Mouse (Mus musculus): Measurements from ENCODE around the gene Unc119b. TPM values are rescaled to one million over a fixed set of nuclear protein-coding genes. Genes with fewer than 3 reads are reported as not detected.
A peak's percentile ranks its signal among the peaks of the same experiment; 100 is the strongest.
"Not testable (repeated sequence)": the region's sequence is repeated elsewhere in the genome, so short reads cannot be mapped to it uniquely, and the experiment has no call there.

The Unc119b gene
- total RNA-seq, 2 experiments from 2014 or later = 22.4 to 25.6 TPM

DNA sequence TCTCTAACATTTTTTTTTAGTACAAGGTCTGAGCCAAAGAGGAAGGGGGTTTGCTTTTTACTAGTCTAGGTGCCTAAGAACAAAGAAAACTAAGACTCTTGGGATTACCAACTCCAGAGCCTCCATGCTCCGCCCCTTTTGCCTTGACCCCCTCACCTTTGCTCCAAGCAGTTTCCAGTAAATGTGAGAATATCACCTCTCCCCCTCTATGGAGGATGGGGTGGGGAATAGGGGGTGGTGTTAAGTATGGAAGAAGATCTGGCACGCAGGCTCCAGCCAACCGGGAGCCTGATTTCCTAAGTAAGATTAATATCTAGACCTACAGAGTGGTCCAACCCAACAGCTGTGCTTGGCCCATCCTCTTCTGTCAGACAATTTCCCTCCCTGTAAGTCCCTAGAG lies 6.0 kb upstream of the Unc119b start:
- intact Hi-C loops (cut with DNase I) = no loop called here
- no peak for DNase-seq

DNA sequence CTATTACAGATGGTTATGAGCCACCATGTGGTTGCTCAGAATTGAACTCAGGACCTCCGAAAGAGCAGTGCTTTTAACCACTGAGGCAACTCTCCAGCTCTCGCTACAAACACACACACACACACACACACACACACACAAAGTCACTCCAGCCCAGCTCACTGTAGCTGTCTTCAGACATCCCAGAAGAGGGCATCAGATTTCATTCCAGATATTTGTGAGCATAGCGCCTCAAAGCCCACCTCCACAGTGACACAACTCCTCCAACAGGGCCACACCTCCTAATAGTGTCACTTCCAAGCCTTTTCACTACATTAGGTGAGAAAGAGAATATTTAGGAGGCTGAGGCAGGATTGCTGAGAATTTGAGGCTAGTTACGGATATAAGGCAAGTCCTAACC lies 4.3 kb upstream of the Unc119b start:
- intact Hi-C loops (cut with DNase I) = no loop called here
- no peak for DNase-seq

DNA sequence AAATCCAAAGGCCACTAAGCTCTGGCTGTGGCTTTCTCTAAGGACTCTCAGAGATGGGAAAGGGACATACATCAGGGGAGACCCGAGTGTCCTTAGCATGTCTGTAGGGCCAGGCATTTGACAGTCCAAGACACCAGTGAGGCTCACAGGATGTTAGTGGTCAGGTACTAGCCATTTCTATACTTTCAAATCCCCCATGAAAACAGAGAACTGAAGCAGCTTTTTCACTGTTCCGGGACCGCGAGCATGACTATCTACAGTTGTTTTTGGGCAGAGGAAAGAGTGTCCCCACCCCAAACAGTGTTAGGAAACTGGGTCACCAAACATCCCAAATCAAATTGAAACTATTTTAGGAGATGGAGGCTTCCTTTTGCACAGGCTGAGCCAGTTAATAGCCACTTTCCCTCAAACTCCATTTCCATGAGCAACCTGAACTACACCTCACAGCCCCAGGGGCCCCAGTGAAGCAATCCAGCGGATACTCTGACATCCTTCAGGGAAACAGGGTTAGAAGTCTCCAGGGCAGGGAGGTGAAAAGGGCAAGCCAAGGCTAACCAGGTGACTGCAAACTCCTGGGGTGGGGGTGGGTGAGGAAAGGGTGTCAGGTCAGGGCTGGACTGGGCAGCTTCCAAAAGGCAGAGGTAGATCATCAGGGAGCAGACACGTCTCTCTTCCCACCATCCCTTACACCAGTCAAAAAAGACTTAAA lies 1.3 kb downstream of the Unc119b start:
- DNase-seq = no peak
- intact Hi-C loops (cut with DNase I) = no loop called here

DNA sequence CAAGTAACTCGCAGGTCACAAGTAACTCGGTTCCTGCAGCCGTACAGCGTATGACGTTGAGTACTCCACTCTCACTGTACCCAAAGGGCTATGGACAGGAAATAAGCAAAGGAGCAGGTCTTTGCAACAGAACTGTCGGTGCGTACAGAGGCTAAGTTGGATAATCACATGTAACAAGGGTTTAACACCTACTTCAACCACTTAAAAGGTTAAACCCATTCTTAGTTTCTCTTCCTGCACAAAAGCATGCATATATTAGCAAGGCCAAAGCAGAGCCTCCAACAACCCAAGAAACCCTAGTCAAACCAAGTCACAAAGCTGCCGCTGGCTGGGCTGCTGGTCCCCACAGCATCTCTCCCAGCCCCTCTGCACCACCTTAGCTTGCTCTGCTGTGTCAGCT lies 2.3 kb downstream of the Unc119b start:
- no peak for DNase-seq
- intact Hi-C loops (cut with DNase I) = no loop called here

DNA sequence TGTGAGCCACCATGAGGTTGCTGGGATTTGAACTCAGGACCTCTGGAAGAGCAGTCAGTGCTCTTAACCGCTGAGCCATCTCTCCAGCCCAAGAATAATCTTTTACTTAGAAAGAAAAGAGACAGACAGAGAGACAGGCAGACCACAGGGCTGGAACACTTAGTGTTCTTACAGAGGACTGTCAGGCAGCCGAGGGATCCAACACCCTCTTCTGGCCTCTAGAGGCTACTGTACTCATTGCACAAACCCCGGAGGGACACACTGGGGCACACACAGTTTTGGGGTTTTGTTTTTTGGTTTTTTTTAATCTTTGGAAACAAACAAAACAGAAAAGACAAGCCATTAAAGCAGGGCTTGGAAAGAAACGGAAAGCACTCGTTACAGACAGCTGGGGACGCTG lies 5.4 kb downstream of the Unc119b start:
- no peak for DNase-seq
- intact Hi-C loops (cut with DNase I) = loop anchor here (10.0 kb wide), 1 partner anchor 105 kb away; the partner anchor contains the start of gene Pop5

DNA sequence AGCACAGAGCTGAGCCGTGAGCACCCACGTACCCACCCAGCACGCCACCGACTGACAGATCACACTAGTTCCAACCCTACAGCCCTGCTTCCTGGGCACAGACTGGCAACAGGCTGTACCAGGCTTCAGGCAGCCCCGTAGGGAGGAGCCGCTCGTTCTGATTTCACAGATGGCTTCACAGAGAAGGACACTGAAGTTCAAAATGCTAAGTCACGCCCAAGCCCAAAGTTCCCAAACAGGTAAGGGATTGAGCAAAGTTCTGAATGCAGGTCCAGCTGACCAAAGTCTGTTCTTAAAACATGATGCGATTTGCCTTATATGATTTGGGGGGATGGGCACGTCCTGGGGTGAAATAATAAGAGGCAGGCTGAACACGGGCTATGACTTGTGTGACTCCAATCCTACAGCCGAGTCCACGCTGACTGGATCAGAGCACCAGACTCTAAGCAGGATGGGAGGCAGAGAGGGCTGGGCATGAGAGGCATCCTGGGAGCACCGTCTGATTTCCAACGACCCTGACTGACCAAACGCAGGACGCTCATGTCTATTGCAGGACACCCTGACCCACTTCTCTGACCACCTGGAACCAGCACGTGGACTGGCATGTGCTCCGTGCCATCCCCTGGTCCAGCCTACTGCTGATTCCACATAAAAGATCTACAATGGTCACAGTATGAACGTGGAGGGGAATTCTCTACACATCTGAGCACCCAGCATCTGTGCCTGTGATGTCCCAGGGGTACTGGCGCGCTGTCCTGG lies 7.2 kb downstream of the Unc119b start:
- DNase-seq = no peak
- intact Hi-C loops (cut with DNase I) = loop anchor here (10.0 kb wide), 1 partner anchor 107 kb away; the partner anchor contains the start of gene Pop5

DNA sequence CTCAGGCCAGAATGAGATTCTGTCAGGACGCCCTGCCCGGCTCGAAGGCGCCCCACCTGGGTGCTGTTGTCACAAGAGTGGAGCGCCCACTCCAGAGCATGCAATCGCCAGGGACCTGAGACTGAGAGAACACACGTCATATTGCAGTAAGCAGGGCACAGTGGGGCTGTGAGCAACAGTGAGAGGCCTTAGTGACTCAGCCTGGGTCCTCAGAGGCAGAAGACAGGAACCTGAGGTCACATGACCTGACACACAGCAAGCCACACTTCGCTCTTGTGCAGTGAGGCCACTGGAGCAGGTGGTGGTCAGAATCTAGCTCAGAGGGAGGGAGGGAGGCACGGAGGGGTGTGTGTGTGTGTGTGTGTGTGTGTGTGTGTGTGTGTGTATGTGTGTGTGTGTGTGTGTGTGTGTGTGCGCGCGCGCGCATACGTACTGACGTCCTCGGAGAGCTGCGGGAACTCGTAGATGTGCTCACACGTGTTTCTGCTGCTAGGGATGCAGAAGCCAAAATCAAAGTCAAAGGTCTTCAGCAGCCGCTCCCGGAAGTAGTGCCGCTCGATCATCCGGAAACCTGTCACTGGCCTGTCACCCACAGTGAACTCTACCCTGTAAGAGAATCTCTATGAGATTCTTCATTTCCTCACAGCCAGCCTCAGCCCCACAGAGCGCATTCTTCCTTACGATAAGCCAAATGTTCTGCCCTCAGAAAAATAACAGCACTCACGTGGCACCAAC lies 8.0 kb downstream of the Unc119b start:
- intact Hi-C loops (cut with DNase I) = loop anchor here (10.0 kb wide), 1 partner anchor 108 kb away; the partner anchor contains the start of gene Pop5
- DNase-seq = no peak

DNA sequence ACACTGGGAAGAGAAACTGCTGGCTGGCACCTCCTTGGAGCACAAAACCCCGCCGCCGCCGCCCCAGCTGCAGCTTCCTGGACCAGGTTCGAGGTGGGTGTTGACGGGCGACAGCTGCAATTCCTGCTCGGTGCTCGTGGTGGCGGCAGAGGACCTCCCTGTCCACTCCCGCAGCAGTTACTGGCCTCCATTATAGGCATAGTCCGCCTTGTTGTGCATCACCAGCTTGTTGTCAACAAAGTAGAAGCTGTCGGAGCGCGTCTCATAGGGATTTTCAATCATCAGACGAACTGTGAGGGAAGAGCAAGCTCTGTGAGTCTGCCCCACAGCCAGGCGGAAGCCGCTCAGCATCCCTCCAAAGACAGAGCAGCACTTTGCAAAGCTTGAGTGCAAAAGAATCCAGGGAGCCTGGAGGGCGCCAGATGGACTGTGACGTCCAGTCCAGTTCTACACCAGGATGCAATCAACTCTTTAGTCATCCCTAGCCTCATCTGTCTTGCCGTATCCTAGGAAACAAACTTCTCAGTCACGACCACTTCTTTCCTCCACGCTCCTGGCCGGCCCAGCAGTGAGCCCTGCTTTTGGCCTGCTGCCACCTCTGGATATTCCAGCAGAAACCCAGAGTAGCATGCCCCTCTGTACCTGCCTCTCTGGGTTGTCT lies 9.4 kb downstream of the Unc119b start:
- DNase-seq = peak; percentile 86
- intact Hi-C loops (cut with DNase I) = loop anchor here (10.0 kb wide), 1 partner anchor 109 kb away; the partner anchor contains the start of gene Pop5

DNA sequence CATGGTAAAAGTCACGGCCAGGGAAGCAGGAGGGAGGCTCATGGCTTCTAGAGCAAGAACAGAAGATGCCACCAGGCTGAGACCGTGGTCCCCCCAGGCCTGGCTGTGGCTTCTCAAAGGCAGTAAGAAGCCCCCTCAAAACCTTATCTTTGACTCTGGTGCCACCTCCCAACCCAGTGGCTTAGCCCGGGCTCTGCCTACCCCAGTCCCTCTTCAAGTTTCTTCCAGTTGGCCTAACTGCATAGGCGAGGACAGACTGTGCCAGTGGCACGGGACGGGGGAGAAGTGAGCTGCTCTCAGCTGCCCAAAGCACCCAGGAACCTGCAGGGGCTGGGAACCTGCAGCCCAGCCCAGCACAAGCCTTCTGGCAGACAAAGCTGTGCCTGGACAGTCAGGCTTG lies 10.1 kb downstream of the Unc119b start:
- intact Hi-C loops (cut with DNase I) = loop anchor here (10.0 kb wide), 1 partner anchor 110 kb away; the partner anchor contains the start of gene Pop5
- DNase-seq = no peak

DNA sequence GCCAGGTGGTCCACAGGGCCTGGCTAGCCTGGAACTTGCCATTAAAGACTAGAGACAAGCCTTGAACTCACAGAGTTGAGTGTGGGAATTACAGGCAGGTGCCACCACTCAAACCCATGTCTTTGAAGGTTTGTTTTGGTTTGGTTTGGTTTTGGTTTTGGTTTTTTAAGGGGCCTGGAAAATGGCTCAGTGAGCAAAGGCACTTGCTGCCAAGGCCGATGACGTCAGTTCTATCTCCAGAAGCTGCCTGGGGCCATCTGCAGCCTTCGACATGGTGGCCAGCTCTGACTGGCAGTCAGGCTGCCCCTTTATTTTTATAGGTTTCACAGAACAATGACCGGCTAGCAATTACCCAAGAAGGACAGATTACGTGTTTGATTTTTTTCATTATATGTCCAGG lies 13.8 kb downstream of the Unc119b start:
- intact Hi-C loops (cut with DNase I) = loop anchor here (10.0 kb wide), 1 partner anchor 114 kb away; the partner anchor contains the start of gene Pop5
- DNase-seq = peak; percentile 43

DNA sequence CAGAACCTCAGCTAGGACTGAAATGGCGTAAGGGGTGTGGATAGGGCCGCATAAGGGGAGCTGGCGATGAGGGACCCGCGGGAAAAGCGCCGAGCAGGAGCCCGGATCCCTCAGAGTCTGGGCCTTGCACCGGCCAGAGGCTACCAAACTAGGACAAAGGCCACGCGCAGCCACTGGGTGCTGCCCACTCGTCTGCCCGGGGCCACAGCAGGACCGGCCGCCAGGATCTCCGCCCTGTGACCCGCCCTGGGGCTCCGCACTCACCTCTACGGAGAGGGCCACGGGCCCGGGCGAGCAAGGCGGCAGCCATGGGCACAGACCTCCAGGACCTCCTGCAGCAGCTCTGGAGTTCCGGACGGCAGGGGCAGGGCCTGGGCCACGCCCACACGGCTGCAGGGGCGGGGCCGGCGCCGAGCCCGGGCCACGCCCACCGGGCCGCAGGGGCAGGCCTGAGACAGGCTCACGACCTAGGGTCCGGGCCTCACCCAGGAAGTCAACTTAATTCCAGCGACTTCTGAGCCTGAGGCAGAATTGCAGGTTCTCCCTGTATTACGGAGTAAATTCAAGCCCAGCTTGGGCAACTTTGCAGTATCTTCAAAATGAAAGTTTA lies 15.7 kb downstream of the Unc119b start, which contains the start of gene Acads:
Gene Acads (minus strand): TSS at position 386 of the 610 bp plus-strand sequence.
- peak; percentile 68 for DNase-seq
- intact Hi-C loops (cut with DNase I) = no loop called here

DNA sequence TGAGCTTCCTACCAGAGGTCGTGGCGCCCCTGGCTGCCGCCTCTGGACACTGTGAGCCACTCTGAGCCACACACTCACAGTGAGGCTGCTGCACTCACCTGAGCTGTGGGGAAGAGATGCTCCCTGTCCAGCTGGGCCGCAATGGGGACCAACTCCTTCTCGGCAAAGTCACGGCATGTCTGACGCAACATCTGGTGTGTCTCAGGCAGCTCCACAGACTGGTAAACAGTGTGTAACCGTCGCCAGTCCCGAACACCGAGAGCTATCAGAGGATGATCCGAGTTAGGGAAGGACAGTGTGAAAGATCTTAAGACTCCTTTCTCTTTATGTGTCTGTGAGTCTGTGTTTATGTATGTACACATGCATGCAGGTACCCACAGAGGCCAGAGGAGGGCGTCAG lies 17.3 kb downstream of the Unc119b start:
- intact Hi-C loops (cut with DNase I) = no loop called here
- DNase-seq = no peak

DNA sequence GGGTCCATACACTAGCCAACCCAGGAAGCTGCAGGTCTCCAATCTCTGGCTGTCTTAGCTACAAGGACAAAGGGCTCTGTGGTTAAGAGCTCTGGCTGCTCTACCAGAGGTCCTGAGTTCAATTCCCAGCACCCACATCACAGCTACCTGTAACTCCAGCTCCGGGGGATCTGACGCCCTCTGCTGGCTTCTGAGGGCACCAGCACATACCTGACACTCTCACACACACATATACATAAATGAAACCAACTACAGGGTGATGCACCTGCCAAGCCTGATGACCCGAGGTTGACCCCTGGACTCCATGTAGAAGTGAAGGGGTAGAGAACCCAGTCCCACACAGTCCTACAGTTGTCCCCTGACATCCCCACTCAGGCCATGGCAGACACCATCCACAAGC lies 18.3 kb downstream of the Unc119b start:
- DNase-seq = no peak
- intact Hi-C loops (cut with DNase I) = no loop called here

DNA sequence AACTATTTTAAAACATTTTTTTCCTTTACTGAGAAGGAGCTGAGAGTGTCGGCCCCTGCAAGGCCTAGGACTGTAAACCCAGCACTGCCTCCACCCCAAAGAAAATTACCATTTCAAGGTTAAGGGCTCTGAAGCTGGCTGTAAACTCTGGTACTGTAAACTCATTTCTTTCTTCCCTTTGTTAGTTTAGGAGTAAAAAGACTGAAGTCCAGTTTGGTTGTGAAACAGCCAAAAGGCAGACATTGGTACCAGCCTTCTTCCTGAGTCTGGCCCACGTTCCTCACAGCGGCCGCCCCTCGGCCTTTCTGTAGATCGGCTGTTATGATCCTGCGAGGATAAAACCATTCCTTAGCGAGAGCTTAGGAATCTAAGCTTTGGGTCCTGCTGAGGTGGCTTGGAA lies 20.3 kb downstream of the Unc119b start:
- DNase-seq = no peak
- intact Hi-C loops (cut with DNase I) = no loop called here

DNA sequence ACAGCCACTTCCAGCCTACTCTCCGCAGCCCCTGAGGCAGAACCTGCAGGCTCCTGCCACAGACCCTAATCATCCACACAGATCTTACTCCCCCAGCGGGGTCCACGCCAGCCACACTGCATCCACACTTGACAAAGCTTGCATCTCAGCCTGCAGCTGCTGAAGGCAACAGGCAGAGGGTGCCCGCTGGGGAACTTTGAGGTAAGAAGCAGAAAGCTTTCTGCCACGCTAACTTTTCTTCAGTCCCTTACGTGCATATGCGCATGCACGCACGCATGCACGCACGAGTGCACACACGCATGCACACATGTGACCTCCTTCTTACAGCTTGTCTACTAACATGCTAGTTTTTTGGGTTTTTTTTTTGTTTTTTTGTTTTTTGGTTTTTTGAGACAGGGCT lies 21.5 kb downstream of the Unc119b start:
- intact Hi-C loops (cut with DNase I) = no loop called here
- no peak for DNase-seq

DNA sequence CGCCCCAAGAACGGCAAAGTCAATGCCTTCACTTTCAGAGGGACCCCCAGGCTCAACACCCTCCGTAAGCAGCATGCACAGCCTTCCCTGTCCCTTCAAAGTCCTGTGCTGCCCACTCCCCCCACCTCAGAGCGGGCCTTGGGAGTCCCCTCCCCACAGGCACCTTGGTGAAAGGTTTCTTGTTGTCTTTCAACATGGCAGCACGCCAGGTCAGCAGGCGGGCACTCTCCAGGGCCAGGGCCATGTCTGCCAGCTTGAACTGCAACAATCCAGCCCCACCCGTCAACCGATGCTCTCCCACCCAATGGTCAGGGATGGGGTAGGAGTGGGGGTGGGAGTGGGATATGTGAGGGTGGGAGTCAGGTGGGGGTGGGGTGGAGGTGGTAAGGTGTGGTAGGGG lies 23.6 kb downstream of the Unc119b start:
- intact Hi-C loops (cut with DNase I) = no loop called here

DNA sequence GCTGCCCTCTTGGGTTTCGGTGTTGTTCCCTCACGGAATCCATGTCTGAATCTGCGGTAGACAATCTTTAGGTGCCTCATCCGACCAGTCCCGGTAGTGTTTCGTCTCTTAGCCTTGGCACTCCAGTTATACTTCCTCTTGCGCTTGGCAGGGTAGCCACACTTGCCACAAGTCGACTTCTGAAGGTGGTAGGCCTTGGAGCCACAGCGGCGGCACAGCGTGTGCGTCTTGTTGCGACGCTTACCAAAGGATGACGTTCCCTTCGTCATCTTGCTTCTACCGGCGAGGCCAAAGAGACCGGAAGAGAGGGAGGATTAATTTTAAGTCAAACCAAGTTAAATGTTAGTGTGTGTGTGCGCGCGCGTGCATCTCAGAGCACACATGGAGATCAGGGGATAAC lies 31.5 kb downstream of the Unc119b start:
- intact Hi-C loops (cut with DNase I); DNase-seq: not testable (repeated sequence)

More for the DNA sequence above, 23.6 kb downstream of the Unc119b start:
- no peak for DNase-seq

DNA sequence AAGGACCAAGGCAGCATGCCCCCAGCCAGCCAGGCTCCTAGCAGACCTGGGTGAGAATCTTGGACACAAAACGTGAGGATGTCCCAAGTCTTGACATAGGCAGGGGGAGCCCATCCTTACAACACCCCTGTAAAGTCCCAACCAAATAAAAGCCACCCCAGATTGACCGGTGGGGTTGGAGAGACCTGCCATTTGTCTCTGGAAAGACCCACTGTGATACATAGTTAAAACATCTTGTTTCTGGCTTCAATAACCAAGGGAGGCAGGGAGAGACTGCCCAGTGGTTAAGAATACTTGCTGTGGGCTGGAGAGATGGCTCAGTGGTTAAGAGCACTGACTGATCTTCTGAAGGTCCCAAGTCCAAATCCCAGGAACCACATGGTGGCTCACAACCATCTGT lies 32.5 kb downstream of the Unc119b start:
- no peak for DNase-seq
- intact Hi-C loops (cut with DNase I) = no loop called here

DNA sequence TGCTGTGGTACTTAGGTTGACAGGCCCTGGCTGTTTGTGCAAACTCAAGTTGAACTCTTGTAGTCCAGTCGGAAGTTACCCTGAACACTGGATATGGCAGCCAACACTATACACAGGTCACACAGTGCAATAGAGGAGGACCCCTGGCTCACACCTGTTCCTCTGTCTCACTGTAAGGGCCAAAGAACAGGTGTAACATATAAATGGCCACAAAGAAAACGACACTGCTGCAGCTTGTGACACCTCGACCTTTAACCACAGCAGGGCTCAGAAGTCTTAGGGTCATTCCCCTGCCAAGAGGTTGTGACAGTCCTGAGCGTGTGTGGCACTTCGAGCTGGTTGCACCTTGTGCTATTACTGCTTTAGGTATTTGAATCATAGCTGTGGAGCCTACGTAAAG lies 34.3 kb downstream of the Unc119b start:
- DNase-seq = no peak
- intact Hi-C loops (cut with DNase I) = no loop called here

DNA sequence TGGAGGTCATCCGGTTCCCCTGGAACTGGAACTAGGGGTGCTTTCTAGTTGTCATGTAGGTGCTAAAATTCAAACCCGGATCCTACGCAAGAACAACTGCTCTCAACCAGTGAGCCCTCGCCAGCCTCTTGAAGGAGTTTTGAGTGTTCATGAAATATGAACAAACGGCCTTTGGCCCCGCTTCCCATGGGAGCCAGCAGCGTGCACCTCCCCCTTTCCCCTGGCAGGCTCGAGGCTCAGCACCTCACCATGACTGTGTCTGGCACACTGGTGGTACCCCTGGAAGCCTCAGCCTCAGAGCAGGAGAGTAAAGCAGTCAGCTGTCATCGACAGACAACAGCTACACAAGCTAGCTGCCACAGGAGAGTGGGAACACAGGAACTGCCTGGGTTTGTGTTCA lies 34.8 kb downstream of the Unc119b start:
- intact Hi-C loops (cut with DNase I) = no loop called here
- no peak for DNase-seq
